Mouse (Mus musculus): ENCODE results near the gene Klhdc4.

Gene Klhdc4

DNA sequence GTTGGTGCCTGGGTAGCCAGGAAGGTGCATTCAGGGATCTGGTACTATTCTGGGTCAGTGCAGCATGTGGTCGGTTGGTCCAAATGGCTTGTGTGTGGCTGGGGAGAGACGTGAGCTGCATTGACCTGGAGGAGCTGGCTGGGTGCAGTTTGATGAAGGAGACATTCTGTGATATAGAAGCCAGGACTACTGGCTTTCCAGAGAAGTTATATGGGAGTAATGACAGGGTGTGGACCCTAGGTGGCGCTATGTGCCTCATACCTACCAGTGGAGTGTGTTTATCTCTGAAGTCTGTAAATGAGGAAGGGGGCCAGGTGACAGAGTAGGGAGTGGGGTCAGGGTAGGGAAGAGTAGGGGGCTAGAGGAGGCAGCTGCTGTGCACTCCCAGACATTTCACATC, 78.9 kb downstream of the Klhdc4 start:
- peak; percentile 48 for DNase-seq (ENCODE audit: low read depth)

DNA sequence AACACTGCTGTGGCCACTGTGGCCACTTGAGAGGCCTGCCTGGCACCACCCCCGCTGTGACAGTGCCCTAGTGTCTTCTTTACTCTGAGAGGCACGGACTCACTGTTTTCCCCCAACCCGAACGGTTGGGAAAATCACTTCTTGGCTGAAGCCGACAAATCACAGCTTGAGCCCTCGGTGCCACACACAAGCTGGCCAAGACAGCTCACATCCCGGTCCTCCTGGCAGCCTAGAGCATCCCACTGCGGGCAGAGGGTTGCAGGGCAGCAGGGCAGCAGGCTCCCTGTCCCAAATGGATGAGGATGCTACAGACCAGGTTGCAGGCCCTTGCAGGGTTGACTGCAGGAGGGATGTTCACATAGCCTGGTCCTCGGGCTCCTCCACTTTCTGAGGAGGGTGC, 79.9 kb downstream of the Klhdc4 start:
- no peak for DNase-seq (ENCODE audit: low read depth)

Data from 416B (cell line).